Mouse (Mus musculus): ENCODE data around the gene Ttyh2.

Gene Ttyh2

DNA sequence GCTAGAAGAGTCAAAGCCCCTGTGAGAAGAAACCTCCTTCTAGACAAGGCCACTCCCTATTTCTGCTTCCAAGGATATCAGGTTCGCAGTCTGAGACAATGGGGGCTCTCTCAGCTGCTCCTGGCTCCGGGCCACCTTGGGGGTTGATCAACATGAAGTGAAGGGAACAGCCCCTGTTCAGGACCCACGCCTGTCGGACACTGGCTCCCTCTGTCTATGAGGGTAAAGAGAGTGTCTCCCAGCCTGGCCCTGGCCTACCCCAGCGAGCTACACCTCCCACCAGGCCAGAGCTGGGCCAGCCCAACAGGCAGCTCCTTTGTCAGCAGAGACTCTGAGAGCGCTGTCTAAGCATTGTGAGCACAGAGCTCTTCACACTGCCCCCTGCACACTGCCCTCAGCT, 94.7 kb downstream of the Ttyh2 start:
- DNase-seq (ENCODE audit: low spot score), result no peak

All from retina, embryonic 14.5 days (tissue).